Mouse (Mus musculus): ENCODE results near the gene Rgsl1.
"Not testable (repeated sequence)": the region's sequence is repeated elsewhere in the genome, so short reads cannot be mapped to it uniquely, and the experiment has no call there.

Rgsl1 gene

DNA sequence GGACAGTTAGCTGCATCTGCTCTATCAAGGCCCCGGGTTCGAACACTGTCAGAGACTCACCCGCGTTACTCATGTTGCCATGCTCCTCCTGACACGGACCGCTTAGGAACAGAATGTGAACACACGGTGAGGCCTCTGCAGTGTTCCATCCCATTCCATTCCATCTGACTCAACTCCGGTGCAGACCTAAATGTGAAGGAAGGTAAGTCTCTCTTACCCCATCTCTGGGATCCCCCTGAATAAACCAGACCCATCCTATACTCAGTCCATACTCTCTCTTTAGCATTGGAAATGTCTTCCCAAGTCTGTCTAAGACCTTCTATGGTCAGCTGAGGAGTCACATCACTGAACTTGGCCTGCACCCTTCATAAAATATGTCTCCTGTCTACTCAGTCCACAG lies at the start of gene Rgsl1:
Gene Rgsl1 (minus strand): TSS at position 101 of the 400 bp plus-strand sequence.
- DNase-seq, result no peak

GRCm38 (mm10) chr1:153891442-153891841 lies 47.5 kb upstream of the Rgsl1 start, which contains the start of gene Teddm1a:
Gene Teddm1a, plus strand, starts transcription at chr1:153891742.
- DNase-seq, result no peak

- no peak for DNase-seq
Observed at GRCm38 (mm10) chr1:153890121-153890520, 46.2 kb upstream of the Rgsl1 start.

GRCm38 (mm10) chr1:153886024-153886633 lies 42.2 kb upstream of the Rgsl1 start:
- DNase-seq, result no peak

- not testable (repeated sequence) for DNase-seq
Observed at GRCm38 (mm10) chr1:153880391-153880790, 36.4 kb upstream of the Rgsl1 start.

DNA sequence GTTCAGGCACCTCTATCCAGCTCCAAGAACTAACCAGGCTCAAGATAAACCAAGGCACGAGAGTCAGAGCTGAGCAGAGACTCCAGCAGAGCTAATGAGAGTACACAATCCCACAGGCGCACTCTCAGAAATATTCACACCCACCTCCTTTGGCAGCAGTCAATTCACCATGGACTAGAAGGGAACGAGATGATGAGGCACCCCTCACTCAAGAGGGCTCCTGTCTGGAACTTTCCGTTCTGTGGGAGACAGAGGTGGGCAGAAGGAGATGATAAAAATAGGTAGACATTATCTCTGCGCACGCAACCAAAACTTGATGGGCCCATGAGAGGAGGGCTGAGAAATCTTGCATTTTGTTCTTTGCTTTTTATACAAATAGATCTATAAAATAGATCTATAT lies 30.1 kb upstream of the Rgsl1 start, which contains the start of gene Teddm1b:
Gene Teddm1b (plus strand): TSS at position 301 of the 400 bp plus-strand sequence.
- DNase-seq, result no peak

DNA sequence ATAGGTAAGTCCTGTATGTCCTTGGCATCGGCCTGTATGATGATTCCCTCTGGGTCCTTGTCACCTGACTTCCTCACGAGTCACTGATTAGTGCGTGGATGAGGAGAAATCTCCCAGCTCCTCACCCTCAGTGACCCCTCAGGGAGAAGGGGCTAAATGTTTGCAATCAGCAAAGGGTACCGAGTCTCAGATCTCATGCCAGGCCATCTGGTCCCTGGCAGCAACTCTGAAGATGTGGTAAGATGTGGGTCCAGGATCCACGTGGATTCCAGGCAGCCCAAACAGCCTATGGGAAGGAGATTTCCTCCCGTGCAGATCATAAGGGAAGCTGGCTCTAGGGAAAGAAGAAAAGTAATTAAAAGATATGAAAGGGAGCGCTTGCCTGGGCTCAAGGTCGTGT lies 12.0 kb upstream of the Rgsl1 start:
- DNase-seq, result no peak

- peak; percentile 52 for DNase-seq
Observed at GRCm38 (mm10) chr1:153852696-153853095, 8.8 kb upstream of the Rgsl1 start.

GRCm38 (mm10) chr1:153846867-153847266 lies 2.9 kb upstream of the Rgsl1 start:
- peak; percentile 27 for DNase-seq

GRCm38 (mm10) chr1:153846420-153846819 lies 2.5 kb upstream of the Rgsl1 start:
- no peak for DNase-seq

- DNase-seq, result peak; percentile 75
Observed at GRCm38 (mm10) chr1:153842121-153842740, 1.7 kb downstream of the Rgsl1 start.

GRCm38 (mm10) chr1:153836036-153836435 lies 7.9 kb downstream of the Rgsl1 start:
- no peak for DNase-seq

GRCm38 (mm10) chr1:153830746-153831145 lies 13.2 kb downstream of the Rgsl1 start:
- DNase-seq, result no peak

DNA sequence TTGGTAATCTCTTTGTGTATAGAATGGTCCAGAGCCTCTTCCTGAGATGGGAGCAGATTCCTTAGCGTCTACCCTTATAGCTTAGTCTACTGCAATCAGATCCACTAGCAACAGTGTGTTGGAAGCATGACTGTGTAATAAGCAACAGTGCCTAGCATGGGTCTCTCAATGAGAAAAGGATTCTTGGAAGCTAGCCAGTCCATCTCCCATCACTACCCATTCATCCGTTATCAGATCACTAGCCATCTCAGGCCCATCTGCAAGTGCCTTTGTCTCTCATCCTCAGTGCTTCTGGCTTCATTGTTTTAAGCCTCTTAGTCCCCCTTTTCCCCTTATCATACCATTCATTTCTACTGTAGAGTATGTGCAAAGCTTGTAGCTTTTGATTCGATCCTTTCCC lies 23.7 kb downstream of the Rgsl1 start:
- no peak for DNase-seq

- DNase-seq, result no peak
Observed at GRCm38 (mm10) chr1:153814278-153814677, 29.7 kb downstream of the Rgsl1 start.

GRCm38 (mm10) chr1:153807390-153807993 lies 36.5 kb downstream of the Rgsl1 start:
- peak; percentile 77 for DNase-seq

DNA sequence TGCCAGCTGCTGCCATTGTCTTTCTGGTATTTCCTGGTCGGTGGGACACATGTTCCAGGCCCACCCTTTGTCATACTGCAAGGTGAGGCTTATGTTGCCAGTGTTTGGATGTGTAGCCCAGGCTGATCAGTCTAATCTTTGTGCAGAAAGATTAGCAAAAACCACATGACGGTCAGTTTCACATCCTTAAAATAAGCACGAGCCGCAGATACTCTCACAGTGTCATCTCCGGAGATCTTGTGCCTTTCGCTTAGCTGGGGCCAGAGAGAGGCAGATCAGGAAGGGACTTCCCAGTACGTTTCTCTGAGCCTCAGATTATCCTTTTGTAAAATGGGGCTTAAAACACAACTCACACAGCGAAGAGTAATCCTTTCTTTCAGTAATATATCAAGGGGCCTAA lies 40.4 kb downstream of the Rgsl1 start:
- no peak for DNase-seq

GRCm38 (mm10) chr1:153802691-153803090 lies 41.3 kb downstream of the Rgsl1 start:
- DNase-seq, result no peak

- no peak for DNase-seq
Observed at GRCm38 (mm10) chr1:153794241-153794640, 49.7 kb downstream of the Rgsl1 start.

GRCm38 (mm10) chr1:153790708-153791107 lies 53.2 kb downstream of the Rgsl1 start:
- no peak for DNase-seq

DNA sequence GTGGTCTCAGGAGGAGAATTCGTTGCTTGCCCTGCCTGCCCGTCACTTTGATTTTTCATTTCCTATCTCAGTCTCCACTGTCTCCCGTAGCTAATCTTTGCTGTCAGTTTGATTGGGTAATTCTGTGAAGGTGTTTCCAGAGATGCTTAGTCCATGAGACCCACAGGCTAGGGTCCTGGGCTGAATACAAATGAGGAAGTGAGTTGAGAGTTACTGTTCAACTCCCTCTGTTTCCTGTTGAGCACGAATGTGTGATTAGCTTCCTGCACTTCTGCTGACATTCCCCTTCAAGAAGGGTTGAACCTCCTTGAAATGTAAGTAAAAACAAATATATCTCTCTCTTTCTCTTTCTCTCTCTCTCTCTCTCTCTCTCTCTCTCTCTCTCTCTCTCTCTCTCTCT lies 58.3 kb downstream of the Rgsl1 start:
- no peak for DNase-seq

GRCm38 (mm10) chr1:153783339-153783738 lies 60.6 kb downstream of the Rgsl1 start:
- DNase-seq, result no peak

DNA sequence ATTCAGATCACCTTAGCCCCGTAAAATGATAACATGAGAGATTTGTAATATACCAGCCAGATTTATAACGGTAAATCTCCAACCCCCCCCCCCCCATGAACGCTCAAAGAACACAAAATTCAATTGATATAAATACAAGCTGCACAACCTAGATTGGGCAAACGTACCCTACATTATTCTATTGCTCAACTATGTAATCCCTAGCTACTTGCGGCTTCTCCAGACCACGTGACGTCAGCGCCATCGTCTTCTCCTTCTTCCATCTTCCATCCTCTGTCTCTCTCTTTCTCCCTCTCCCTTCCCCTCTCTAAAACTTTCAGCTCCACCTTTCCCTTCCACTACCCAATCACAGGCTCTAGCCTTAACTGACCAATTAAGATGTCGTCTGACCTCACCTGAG lies 65.7 kb downstream of the Rgsl1 start:
- DNase-seq, result no peak

GRCm38 (mm10) chr1:153776257-153776656 lies 67.7 kb downstream of the Rgsl1 start:
- no peak for DNase-seq
